Mouse (Mus musculus): ENCODE data around the gene Ddr2. TPM values are rescaled to one million over a fixed set of nuclear protein-coding genes. Genes with fewer than 3 reads are reported as not detected.

Ddr2 gene
- polyA plus RNA-seq, 1 experiment from 2014 or later, result 111 TPM

Other genes with a start within 250 kb of the Ddr2 start
- gene Ccdc190, start 182.1 kb downstream of the Ddr2 start, polyA plus RNA-seq (2016; fragmentation: Nextera tagmentation; extraction: Ambion mirVana), result not detected in 2 replicates
- 15.5 and 16.5 TPM in 2 replicates for gene Hsd17b7, start 141.5 kb downstream of the Ddr2 start, polyA plus RNA-seq (2016; fragmentation: Nextera tagmentation; extraction: Ambion mirVana)
- 67.8 and 69.0 TPM in 2 replicates for gene Uap1, start 64.2 kb upstream of the Ddr2 start, polyA plus RNA-seq (2016; fragmentation: Nextera tagmentation; extraction: Ambion mirVana)
- 7.7 and 8.9 TPM in 2 replicates for gene Uhmk1, start 104.6 kb upstream of the Ddr2 start, polyA plus RNA-seq (2016; fragmentation: Nextera tagmentation; extraction: Ambion mirVana)
- not detected in 2 replicates for gene Sh2d1b2, start 122.0 kb upstream of the Ddr2 start, polyA plus RNA-seq (2016; fragmentation: Nextera tagmentation; extraction: Ambion mirVana)
- gene Sh2d1b1, start 166.6 kb upstream of the Ddr2 start, polyA plus RNA-seq (2016; fragmentation: Nextera tagmentation; extraction: Ambion mirVana), result not detected in 2 replicates
- 3.3 and 4.5 TPM in 2 replicates for gene Gm7694, start 195.6 kb upstream of the Ddr2 start, polyA plus RNA-seq (2016; fragmentation: Nextera tagmentation; extraction: Ambion mirVana)
- 1.2 and 1.5 TPM in 2 replicates for gene Spata46, start 198.0 kb upstream of the Ddr2 start, polyA plus RNA-seq (2016; fragmentation: Nextera tagmentation; extraction: Ambion mirVana)